Mouse (Mus musculus): ENCODE data around the gene Adcy1.

Gene Adcy1

GRCm38 (mm10) chr11:7135763-7136162 is 72.5 kb downstream of the Adcy1 start:
- DNase-seq (ENCODE audit: low read depth, low spot score) = no peak

DNA sequence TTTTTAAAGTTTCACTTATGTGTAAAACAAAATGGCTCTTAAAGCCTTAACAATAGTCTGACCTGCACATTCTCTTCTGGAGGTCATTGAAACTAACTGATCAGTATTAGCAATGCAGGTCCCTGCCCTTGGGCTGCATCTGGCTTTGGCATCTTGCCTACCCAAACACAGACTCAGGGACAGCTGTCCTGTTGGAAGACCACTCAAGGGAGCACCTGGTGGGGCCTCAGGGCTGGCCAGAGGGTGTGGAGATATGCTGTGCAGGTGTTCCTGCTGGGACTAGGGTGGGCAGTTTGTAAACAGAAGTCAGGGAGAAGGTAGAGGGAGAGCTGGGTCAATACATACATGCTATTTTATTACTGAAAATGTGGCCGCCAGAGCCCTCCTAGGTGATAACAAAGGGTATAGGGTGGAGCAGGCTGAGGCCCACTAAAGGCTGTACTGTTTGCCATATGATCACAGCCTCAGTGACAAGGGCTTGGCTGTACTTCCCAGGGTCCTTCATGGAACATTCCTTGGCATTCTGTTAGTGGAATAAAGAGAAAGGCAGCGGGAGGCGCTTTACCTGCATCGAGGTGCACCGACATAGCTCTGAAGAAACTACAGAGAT is 73.1 kb downstream of the Adcy1 start:
- DNase-seq (ENCODE audit: low read depth, low spot score) = no peak

GRCm38 (mm10) chr11:7138370-7138769 is 75.1 kb downstream of the Adcy1 start:
- DNase-seq (ENCODE audit: low read depth, low spot score) = no peak

DNA sequence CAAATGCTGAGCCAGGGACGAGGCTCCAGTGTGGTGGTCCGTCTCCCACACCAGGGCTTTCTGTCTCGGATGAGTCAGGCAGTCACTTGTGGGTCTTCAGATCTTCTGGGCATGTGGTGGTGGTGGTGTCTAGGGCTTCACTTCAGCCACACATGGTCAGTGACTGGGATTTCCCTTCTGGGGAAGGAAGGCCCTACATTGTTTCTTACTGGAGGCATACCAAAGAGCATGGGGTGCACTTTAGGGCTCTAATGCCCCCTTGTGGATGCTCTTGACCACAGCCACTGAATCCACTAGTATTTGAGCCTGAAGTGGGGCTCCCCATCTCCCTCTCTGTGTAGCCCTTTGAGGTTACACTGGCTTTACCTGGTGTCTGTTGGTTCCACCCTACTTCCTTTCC is 77.2 kb downstream of the Adcy1 start:
- DNase-seq (ENCODE audit: low read depth, low spot score) = peak; percentile 59

- DNase-seq (ENCODE audit: low read depth, low spot score) = peak; percentile 80
Observed at GRCm38 (mm10) chr11:7142725-7143124, 79.4 kb downstream of the Adcy1 start.

DNA sequence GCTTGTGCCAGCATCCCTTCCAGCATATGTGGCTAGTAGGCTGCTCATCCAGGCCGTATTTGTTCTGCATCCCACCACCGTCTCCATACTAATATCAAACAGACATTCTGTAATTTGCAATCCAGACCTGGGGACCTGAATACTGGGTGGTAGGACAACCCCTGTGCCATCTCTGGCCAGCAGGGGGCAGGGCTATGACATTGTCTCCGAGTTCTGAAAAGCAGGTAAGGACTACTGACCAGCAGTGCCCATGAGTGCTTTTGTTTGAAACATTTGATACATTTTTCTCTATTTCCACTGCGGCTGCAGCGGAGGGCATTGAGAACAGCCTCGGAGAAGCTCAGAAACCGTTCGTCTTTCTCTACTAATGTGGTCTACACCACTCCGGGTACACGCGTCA is 81.1 kb downstream of the Adcy1 start:
- DNase-seq (ENCODE audit: low read depth, low spot score) = no peak

DNA sequence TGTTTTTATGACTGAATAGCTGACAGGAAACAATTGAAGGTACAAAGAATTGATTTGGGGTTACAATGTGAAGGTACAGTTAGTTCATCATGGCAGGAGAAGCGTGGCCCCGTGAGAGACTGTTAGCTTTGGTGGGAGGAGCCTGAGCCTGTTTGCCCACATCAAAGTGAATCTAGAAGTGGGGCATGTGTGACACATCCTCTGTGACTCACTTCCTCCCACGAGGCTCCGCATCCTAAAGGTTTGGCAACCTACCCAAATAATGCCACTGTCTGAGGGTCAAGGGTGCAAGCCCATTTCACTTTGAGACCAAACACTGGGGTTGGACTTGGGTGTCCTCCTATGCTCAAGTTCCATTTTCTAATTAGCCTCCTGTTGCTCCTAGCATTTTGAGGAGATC is 81.9 kb downstream of the Adcy1 start:
- peak; percentile 51 for DNase-seq (ENCODE audit: low read depth, low spot score)

DNA sequence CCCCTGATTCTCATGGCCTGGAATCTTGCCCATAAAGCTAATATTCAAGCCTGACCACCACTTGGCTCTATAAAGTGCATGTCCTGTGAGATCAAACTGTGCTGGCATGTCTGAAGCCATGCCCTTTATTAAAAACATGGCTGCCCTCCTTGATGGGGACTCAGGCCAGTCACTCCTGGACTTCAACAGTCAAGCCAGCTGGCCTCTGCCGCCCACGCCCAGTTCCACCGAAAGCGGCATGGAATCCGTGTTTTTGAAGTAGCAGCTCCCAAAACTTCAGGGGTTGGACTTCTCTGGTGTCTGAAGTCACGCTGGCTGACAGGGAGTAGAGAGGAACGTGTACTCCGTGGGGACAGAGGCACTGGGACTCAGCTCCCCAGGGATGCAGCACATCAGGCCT is 84.2 kb downstream of the Adcy1 start:
- no peak for DNase-seq (ENCODE audit: low read depth, low spot score)

- no peak for DNase-seq (ENCODE audit: low read depth, low spot score)
Observed at GRCm38 (mm10) chr11:7147945-7148344, 84.7 kb downstream of the Adcy1 start.

GRCm38 (mm10) chr11:7149471-7149870 is 86.2 kb downstream of the Adcy1 start:
- DNase-seq (ENCODE audit: low read depth, low spot score) = no peak

DNA sequence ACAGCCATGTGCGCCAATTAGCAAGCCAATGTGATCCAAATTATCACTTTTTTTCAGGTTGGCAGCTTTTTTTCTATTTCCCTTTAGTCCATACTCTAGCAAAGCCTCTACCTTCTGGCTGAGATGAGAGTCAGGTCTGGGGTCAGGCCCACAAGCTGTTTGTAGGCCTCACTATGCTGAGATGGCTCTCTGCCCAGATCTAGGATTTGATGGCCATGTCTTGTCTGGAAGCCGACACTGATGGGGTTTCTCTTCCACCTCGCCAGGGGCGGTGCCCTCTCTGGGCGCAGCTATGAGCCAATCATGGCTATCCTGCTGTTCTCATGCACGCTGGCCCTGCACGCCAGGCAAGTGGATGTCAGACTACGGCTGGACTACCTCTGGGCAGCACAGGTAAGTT is 87.2 kb downstream of the Adcy1 start:
- DNase-seq (ENCODE audit: low read depth, low spot score) = no peak

DNA sequence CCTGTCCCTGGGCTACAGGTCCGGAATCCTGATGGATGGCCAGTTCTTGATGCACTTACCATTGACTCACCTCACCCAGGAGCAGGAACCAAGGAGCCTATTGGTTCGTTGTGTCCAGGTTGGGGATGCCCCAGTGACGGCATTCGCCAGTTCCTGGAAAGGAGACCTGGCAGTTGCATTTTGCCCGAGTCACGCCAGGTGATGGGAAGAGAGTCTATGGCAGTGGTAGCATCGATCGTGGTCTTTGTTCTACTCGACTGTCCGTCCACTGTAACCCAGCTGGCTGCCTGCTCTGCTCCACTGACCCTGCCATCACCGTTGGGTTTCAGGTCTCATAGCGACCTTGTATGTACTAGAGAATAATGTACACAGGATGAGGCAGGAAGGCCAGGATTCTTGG is 89.1 kb downstream of the Adcy1 start:
- no peak for DNase-seq (ENCODE audit: low read depth, low spot score)

DNA sequence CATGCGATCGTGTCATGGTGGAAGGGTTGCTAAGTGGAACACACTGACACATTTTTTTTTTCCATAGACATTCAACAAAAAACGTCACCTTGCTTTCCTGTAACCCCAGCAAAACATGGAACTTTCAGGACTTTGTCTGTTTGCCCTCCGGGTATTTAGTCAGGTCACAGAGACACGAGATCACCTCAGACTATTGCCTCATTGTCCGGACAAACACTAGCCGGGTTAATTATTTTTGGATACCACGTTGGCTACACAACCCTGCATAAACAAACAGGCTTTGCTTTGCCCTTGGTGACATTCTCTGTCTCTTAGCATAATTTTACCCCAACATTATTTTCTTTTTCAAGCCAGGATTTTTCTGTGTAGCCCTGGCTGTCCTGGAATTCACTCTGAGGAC is 89.8 kb downstream of the Adcy1 start:
- DNase-seq (ENCODE audit: low read depth, low spot score) = no peak

DNA sequence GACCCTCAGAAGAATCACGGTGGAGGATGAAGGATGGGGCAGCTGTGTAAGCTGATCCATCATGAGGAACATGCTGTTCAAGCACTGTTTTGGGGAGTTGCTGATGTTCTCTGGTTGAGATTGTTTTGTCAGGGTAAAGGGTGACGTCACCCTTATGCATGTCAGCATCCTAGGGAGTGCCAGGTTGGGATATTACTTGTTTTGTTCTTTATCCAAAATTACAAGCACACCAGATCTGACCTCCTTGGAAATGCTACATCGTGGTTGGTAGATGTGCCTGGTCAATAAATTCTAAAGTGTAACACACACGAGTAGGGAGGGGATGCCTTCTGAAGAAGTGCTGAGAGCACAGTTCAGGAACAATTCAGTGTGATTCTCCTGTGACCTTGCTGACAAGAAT is 93.1 kb downstream of the Adcy1 start:
- no peak for DNase-seq (ENCODE audit: low read depth, low spot score)

DNA sequence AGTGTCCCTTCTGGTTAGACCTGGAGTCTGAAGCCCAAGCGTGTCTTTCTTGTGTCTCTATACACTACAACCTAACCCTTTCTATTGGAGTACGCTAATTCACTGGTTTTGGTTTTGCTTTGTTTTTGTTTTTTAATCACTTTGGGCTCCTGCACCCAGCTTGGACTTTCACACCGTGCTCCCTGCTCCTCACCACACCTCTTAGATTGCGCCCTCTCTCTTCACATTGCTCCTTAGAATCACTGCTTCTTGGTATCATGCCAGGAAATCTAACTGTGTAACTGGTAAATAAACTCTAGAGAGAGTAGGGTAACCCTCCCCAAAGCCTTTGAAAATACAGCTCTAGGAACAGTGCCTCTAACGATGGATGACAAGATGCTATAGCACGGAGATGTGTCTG is 94.9 kb downstream of the Adcy1 start:
- no peak for DNase-seq (ENCODE audit: low read depth, low spot score)

DNA sequence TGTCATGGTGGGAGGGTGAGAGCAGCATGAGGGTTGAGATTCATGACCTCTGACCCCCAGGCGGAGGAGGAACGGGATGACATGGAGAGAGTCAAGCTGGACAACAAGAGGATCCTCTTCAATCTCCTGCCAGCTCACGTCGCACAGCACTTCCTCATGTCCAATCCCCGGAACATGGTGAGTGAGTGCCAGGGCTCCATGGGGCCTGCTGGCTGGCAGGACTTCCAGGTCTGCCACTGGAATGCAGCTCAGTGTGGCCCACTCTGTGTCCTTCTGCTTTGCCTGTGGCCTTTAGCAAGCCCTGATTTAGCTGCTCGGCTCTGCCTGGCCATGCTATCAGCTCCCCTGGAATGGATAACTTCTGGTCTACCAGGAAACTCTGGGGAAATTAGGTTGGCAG is 96.9 kb downstream of the Adcy1 start:
- no peak for DNase-seq (ENCODE audit: low read depth, low spot score)

GRCm38 (mm10) chr11:7160637-7161101 is 97.4 kb downstream of the Adcy1 start:
- DNase-seq (ENCODE audit: low read depth, low spot score) = no peak

GRCm38 (mm10) chr11:7161502-7162174 is 98.3 kb downstream of the Adcy1 start:
- DNase-seq (ENCODE audit: low read depth, low spot score) = peak; percentile 63

GRCm38 (mm10) chr11:7164416-7164815 is 101.1 kb downstream of the Adcy1 start:
- no peak for DNase-seq (ENCODE audit: low read depth, low spot score)

DNA sequence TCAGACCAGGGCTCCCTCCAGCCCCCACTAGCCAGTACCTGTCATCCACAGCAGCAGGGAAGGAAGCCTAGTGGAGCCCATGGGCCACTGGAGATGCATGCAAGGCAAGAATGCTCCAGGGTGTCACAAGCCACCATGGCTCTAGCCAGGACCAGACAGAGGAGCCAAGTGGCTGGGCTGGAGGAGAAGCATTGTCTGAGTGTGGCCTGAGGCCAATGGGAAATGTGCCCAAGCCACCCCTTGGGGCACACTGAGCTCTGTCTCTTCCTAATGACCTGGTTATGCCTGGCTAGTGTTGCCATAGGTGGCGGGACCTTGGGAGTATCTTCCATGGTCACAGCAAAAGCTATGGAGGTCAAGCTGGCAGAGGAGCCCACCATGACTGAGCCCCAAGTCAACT is 106.4 kb downstream of the Adcy1 start:
- DNase-seq (ENCODE audit: low read depth, low spot score) = no peak

- no peak for DNase-seq (ENCODE audit: low read depth, low spot score)
Observed at GRCm38 (mm10) chr11:7173664-7174063, 110.4 kb downstream of the Adcy1 start.

GRCm38 (mm10) chr11:7178724-7179123 is 115.4 kb downstream of the Adcy1 start:
- DNase-seq (ENCODE audit: low read depth, low spot score) = no peak

- DNase-seq (ENCODE audit: low read depth, low spot score) = no peak
Observed at GRCm38 (mm10) chr11:7179276-7179675, 116.0 kb downstream of the Adcy1 start.

Measured in 3T3-L1 (cell line).